Mouse (Mus musculus): Measurements from ENCODE around the gene Klhl22.

DNA sequence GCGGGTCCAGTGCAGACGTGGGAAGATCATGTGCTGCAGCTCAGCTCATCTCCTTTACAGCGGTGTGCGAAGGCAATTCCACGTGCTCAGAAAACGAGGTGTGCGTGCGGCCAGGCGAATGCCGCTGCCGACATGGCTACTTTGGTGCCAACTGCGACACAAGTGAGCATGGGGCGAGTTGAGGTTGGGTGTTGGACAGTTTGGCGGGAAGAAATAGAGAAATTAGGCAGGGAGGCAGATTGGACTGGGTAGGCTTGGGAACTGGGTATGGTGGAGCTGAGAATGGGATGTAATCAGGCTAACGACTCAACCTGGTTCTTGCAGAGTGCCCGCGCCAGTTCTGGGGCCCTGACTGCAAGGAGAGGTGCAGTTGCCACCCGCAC is 43.0 kb downstream of the Klhl22 start:
- no peak for TF ChIP-seq CTCF (IDR thresholded peaks at IDR 0.05; ENCODE audit: low read depth, low read length)
- TF ChIP-seq POLR2A (IDR thresholded peaks at IDR 0.05; ENCODE audit: borderline replicate concordance, low read depth, low read length): no peak

Data from bone marrow macrophage, adult 2 months (primary cell).